Mouse (Mus musculus) liver, embryonic 16.5 days (tissue): Measurements from ENCODE around the gene Lct. TPM values are rescaled to one million over a fixed set of nuclear protein-coding genes. Genes with fewer than 3 reads are reported as not detected.
A peak's percentile ranks its signal among the peaks of the same experiment; 100 is the strongest.
"Not testable (repeated sequence)": the region's sequence is repeated elsewhere in the genome, so short reads cannot be mapped to it uniquely, and the experiment has no call there.

ENCODE experiments used
- ATAC-seq: fragments of 200-750 bp; cut with Nextera tagmentation; 2 replicates; pipeline ENCODE4 v1.8.0; 2017; ENCODE audit warnings: low read depth, mild to moderate bottlenecking, moderate number of reproducible peaks, moderate library complexity
- H3K27ac ChIP-seq: fragments of 300-500 bp; sonication (generic); 2 replicates; pipeline ENCODE4 v1.5.1; 2014; ENCODE audit warnings: mild to moderate bottlenecking, low read length
- H3K27me3 ChIP-seq: fragments of 300-500 bp; sonication (generic); 2 replicates; pipeline ENCODE4 v1.6.1; 2014; ENCODE audit warnings: low read depth, low read length, mixed read lengths; ENCODE audit not compliant: control insufficient read depth, insufficient read depth
- H3K36me3 ChIP-seq: fragments of 300-500 bp; sonication (generic); 2 replicates; pipeline ENCODE4 v1.6.1; 2014; ENCODE audit warnings: mild to moderate bottlenecking; ENCODE audit not compliant: control insufficient read depth, insufficient read depth
- H3K4me1 ChIP-seq: fragments of 300-500 bp; sonication (generic); 2 replicates; pipeline ENCODE4 v1.6.1; 2014; ENCODE audit warnings: low read depth, low read length, mixed read lengths; ENCODE audit not compliant: control insufficient read depth
- H3K4me2 ChIP-seq: fragments of 300-500 bp; sonication (generic); 2 replicates; pipeline ENCODE4 v1.6.1; 2014; ENCODE audit warnings: low read depth, low read length, mixed read lengths
- H3K4me3 ChIP-seq: fragments of 300-500 bp; sonication (generic); 2 replicates; pipeline ENCODE4 v1.5.1; 2014; ENCODE audit warnings: low read depth, mild to moderate bottlenecking, low read length
- H3K9ac ChIP-seq: fragments of 300-500 bp; sonication (generic); 2 replicates; pipeline ENCODE4 v1.6.1; 2014; ENCODE audit warnings: low read depth, low read length
- H3K9me3 ChIP-seq: fragments of 300-500 bp; sonication (generic); replicated peaks from 2 replicates; pipeline ENCODE4 v1.6.1; 2016; ENCODE audit warnings: low read length; ENCODE audit not compliant: control insufficient read depth
- WGBS: fragments of 180-500 bp; shearing (Covaris S2); extraction: QIAGEN DNeasy Blood & Tissue Kit; methylation state at CpG from one replicate; pipeline ENCODE4 v1.1.7; 2014; ENCODE audit not compliant: insufficient replicate concordance; 5-methylcytosine and 5-hydroxymethylcytosine counted together
- polyA plus RNA-seq: library from polyadenylated mRNA; unstranded; fragments of >200 nt; fragmentation: Nextera tagmentation; extraction: Ambion mirVana; gene quantifications from 2 replicates; pipeline ENCODE4 v1.2.1, GENCODE M21; 2015

Gene Lct
- polyA plus RNA-seq, 1 experiment from 2014 or later: 0.71 TPM

DNA sequence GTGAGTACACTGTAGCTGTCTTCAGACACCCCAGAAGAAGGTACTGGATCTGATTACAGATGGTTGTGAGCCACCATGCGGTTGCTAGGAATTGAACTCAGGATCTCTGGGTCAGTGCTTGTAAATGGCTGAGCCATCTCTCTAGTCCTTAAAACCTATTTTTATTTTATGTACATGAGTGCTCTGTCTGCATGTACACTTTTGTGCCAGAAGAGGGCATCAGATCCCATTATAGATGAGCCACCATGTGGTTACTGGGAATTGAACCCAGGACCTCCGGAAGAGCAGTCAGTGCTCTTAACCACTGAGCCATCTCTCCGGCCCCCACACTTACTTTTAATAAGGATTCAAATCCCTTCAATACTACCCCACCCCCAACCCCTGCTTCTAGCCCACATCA lies 45.2 kb downstream of the Lct start:
- Histone ChIP-seq H3K27me3 (no peaks in the 10 kb centered on the region), H3K27ac (no peak overlapping the region), H3K4me3 (no peak overlapping the region), H3K9ac (no peak overlapping the region), H3K4me2 (no peak overlapping the region), H3K9me3 (no peaks in the 10 kb centered on the region; the same call in 1 of the 2 replicates), H3K4me1 (no peaks in the 10 kb centered on the region), H3K36me3 (peaks cover 7% of the 10 kb centered on the region; the same call in 1 of the 2 replicates)
- no peak for ATAC-seq
- 80% methylated on average over 3 of the region's 3 CpGs for WGBS

DNA sequence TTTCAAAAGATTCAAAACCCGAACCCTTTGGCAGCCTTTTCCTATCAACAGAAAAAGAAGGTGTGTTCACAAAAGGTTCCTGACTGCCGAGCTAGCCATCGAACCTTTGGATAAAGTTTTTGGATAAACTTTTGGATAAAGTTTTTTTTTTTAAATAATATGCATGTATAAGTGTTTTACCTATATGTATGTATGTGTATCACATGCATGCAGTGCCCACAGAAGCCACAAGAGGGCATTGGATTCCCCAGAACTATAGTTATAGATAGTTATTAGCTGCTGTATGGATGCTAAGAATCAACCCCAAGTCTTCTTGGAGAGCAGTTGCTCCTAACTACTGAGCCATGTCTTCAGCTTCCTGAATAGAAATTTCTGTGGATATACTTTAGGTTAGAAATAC lies 46.4 kb downstream of the Lct start:
- no peak overlapping the region for H3K27ac ChIP-seq
- H3K27me3 ChIP-seq: no peaks in the 10 kb centered on the region
- no peak for ATAC-seq
- peaks cover 19% of the 10 kb centered on the region for H3K36me3 ChIP-seq
- no peaks in the 10 kb centered on the region; the same call in 1 of the 2 replicates for H3K9me3 ChIP-seq
- WGBS: 80% methylated on average over 3 of the region's 3 CpGs
- H3K4me2 ChIP-seq: no peak overlapping the region
- H3K4me3 ChIP-seq: no peak overlapping the region
- H3K9ac ChIP-seq: no peak overlapping the region
- H3K4me1 ChIP-seq: no peaks in the 10 kb centered on the region

DNA sequence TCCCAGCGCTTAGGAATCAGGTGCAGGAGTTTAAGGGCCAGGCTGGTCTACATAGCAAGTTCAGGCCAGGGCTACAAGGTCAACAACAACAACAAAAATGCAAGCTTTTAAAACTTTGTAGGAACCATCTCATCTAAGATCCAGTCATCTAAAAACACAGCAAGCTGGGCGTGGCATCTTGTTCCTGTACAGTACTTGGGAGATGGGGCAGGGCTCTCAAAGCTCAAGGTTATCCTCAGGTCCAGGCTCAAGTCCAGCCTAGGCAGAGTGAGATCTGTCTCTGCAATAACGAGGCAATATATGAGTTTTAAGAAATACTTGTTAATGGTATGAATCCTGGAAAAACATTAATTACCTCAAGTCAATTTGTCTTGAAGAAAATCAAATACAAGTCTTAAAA lies 49.6 kb downstream of the Lct start:
- no peak for ATAC-seq

DNA sequence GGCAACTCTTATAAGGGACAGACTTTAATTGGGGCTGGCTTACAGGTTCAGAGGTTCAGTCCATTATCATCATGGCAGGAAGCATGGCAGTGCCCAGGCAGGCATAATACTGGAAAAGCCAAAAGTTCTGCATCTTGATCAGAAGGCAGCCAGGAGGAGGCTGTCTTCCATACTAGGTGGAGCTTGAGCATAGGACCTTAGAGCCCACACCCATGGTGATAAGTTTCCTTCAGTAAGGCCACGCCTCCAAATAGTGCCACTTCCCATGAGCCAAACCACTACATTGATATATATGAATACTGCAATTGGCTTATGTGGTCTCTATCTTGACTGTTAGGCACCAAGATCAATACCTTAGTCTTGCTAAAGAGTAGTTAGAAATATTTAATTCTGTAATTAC lies 52.2 kb downstream of the Lct start:
- no peak overlapping the region for H3K9ac ChIP-seq
- H3K27ac ChIP-seq: no peak overlapping the region
- WGBS: 38% methylated on average over 1 of the region's 1 CpGs
- H3K36me3 ChIP-seq: peaks cover 50% of the 10 kb centered on the region
- no peak overlapping the region for H3K4me3 ChIP-seq
- no peaks in the 10 kb centered on the region for H3K27me3 ChIP-seq
- ATAC-seq: 0 out of 2 replicates have a peak, but pooled peaks have one; percentile 45
- H3K9me3 ChIP-seq: no peaks in the 10 kb centered on the region
- H3K4me2 ChIP-seq: no peak overlapping the region
- H3K4me1 ChIP-seq: peaks cover 3% of the 10 kb centered on the region; the same call in 1 of the 2 replicates

More for the DNA sequence above, 49.6 kb downstream of the Lct start:
- Histone ChIP-seq H3K4me2 (no peak overlapping the region), H3K4me1 (peaks cover 3% of the 10 kb centered on the region; the same call in 1 of the 2 replicates), H3K9me3 (no peaks in the 10 kb centered on the region; the same call in 1 of the 2 replicates), H3K27ac (no peak overlapping the region), H3K4me3 (no peak overlapping the region), H3K27me3 (no peaks in the 10 kb centered on the region), H3K36me3 (peaks cover 38% of the 10 kb centered on the region), H3K9ac (no peak overlapping the region)
- WGBS: 78% methylated on average over 3 of the region's 3 CpGs

DNA sequence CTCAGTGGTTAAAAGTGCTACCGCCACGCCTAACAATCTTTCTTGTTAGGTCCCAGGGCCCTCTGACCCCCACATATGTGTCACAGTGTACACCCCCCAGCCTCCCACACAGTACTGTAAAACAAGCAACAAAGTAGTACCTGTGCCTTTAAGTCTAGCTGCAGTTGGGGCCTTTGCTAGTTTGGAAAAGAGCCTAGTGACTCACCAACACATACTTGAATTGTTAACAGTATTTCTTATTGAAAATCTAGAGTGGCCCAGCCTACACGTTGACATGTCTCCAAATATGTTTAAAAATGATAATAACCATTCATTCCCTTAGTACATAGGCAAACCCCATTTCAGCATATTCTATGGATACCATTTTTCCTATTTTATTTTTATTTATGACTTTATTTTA lies 57.4 kb downstream of the Lct start:
- H3K27ac ChIP-seq: no peak overlapping the region
- H3K27me3 ChIP-seq: no peaks in the 10 kb centered on the region
- no peak overlapping the region for H3K4me3 ChIP-seq
- H3K9ac ChIP-seq: no peak overlapping the region
- peaks cover 44% of the 10 kb centered on the region for H3K36me3 ChIP-seq
- peaks cover under 1% of the 10 kb centered on the region; the same call in 1 of the 2 replicates for H3K4me1 ChIP-seq
- H3K4me2 ChIP-seq: no peak overlapping the region
- ATAC-seq: no peak
- 80% methylated on average over 3 of the region's 3 CpGs for WGBS
- no peaks in the 10 kb centered on the region for H3K9me3 ChIP-seq

DNA sequence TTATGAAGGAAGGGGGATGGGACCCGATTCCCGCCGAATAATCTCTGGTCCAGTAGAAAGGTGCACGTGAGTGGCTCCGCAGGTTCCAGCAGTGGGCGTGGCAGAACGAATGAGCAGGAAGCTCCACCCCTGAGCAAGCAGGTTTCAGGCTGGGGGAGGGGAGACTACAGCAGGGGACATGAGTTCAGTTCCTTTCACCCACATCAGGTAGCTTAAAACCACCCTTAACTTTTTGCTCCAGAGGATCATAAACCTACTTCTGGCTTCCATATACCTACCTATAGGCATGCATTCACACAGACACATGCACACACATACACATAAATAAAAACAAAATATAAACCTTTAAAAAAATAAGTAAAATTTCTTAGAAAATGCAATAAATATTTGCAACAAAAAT lies 61.1 kb downstream of the Lct start:
- not testable (repeated sequence) for ATAC-seq, H3K4me2 ChIP-seq, H3K9me3 ChIP-seq, H3K9ac ChIP-seq, H3K4me1 ChIP-seq, H3K4me3 ChIP-seq, H3K27me3 ChIP-seq, H3K27ac ChIP-seq
- 69% methylated on average over 7 of the region's 7 CpGs for WGBS
- H3K36me3 ChIP-seq: peaks cover 40% of the 10 kb centered on the region

DNA sequence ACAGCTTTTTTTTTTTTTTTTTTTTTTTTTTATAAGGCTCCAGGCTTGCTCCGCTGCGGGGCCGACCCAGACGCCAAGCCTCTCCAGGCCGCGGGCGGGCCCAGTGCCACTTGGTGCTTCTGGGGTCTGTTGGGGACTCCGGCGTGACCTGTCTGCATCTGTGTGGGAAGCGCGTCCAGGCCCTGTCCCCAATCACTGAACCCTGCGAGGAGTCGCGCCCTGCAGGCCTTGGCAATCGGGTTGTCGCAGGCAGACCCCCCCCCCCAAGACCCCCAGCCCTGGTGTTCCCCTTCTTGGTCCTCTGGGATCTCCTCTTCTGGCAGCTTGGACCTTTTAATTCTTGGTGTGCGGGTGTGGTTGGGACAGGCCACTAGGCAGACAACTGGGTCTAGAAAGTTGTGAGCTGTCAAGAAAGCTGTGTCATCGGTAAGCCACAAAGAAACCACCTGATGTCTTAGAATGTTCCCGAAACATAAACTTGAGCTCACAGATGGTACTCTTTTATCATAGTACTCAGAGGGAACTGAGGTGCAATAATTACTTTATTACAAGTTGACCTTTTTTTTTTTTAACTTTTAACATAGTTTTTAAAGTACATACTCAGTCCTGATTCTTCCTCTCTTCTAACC lies 83.3 kb downstream of the Lct start:
- Histone ChIP-seq H3K27ac (peak overlapping the region; percentile 92), H3K27me3 (no peaks in the 10 kb centered on the region), H3K9ac (peak overlapping the region; percentile 92), H3K4me3 (peak overlapping the region; percentile 85), H3K36me3 (no peaks in the 10 kb centered on the region), H3K9me3 (no peaks in the 10 kb centered on the region), H3K4me2 (peak overlapping the region; percentile 94), H3K4me1 (peaks cover 12% of the 10 kb centered on the region)
- under 1% methylated on average over 19 of the region's 19 CpGs for WGBS
- peak; percentile 35 for ATAC-seq

DNA sequence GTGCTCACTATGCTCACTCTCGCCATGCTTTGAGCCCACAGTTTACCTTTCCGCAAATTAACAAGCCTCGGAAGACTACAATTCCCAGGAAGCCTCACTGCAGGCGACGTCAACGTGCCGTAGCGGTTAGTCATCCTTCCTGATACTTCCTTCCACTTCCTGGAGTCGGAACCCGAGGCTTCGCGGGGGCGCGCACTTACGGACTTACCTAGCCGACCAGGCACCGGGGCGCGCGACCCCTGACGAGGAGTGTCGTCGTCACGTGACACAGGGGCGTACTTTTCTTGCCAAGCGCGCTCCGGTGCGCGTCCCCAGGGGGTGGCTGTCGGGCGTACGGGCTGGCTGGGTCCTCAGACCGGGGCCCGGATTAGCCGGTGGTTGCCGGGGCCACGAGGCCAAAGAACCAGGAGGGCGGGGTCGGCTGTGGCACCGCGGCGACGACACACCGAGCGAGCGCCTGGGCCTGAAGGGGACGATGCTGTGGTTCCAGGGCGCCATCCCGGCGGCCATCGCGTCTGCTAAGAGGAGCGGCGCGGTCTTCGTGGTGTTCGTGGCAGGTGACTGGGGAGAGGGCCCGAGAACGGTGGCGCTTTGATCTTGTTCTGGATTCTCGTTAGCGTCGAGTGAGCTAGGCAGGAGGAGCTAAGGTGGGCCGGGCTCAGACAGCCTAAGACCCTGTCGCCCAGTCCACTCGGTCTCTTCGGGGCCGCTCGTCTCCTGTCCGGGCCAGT lies 84.0 kb downstream of the Lct start:
- peak; percentile 93 for ATAC-seq
- no peaks in the 10 kb centered on the region for H3K9me3 ChIP-seq
- H3K27me3 ChIP-seq: no peaks in the 10 kb centered on the region
- peak overlapping the region; percentile 85 for H3K4me3 ChIP-seq
- WGBS: under 1% methylated on average over 71 of the region's 71 CpGs
- H3K36me3 ChIP-seq: no peaks in the 10 kb centered on the region
- peaks cover 12% of the 10 kb centered on the region for H3K4me1 ChIP-seq
- H3K9ac ChIP-seq: peak overlapping the region; percentile 92
- H3K27ac ChIP-seq: peak overlapping the region; percentile 92
- peak overlapping the region; percentile 94 for H3K4me2 ChIP-seq

DNA sequence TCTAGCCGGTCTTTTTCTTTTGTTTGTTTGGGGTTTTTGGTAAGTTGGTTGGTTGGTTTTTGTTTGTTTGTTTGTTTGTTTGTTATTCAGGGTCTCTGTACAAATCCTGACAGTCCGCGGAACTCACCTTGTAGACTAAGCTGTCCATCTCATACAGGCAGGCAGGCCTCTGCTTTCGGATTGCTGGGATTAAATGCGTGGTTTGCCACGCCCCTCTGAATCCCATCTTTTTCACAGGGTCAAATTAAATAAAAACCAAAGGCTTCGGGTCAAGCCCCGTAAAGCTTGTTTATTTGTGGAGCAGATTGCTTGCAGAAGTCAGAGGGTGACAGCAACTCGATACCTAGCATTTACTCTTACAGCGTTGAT lies 84.5 kb downstream of the Lct start, which contains the start of gene Ubxn4:
Gene Ubxn4, plus strand, starts transcription at position 338 of the 369 bp plus-strand sequence.
- 9% methylated on average over 10 of the region's 10 CpGs for WGBS
- H3K27me3 ChIP-seq: no peaks in the 10 kb centered on the region
- H3K4me2 ChIP-seq: peak within 1 kb of the TSS; percentile 94
- no peaks in the 10 kb centered on the region for H3K36me3 ChIP-seq
- H3K9ac ChIP-seq: peak within 1 kb of the TSS; percentile 92
- peak within 1 kb of the TSS; percentile 92 for H3K27ac ChIP-seq
- H3K4me1 ChIP-seq: peaks cover 12% of the 10 kb centered on the region
- no peaks in the 10 kb centered on the region for H3K9me3 ChIP-seq
- peak within 1 kb of the TSS; percentile 85 for H3K4me3 ChIP-seq
- no peak for ATAC-seq
